Mouse (Mus musculus) heart, postnatal 25 days (tissue): ENCODE measurements at regions not wholly inside any gene's neighbourhood (a gene's known extent, or its start where the extent isn't known, plus 50 kb on each side); places are given as distances from the start of the nearest gene placed in this dataset.

Experiments
- DNase-seq: peaks from one replicate; pipeline ENCODE4 v3.0.0; 2022; ENCODE audit warnings: low spot score
- intact Hi-C: fragments of 180-260 bp; cut with DNase I; formaldehyde crosslinking; loops from one replicate; pipeline ENCODE4 v1.15.1; 2025

GRCm38 (mm10) chr8:113554700-113555455 is 80.5 kb upstream of the Mon1b start:
- DNase-seq, result no peak
- intact Hi-C loops, result no loop called here

GRCm38 (mm10) chr8:113556994-113557393 is 78.4 kb upstream of the Mon1b start:
- intact Hi-C loops, result no loop called here
- DNase-seq, result no peak

GRCm38 (mm10) chr8:113581098-113581497 is 54.3 kb upstream of the Mon1b start:
- intact Hi-C loops, result no loop called here
- DNase-seq, result no peak

- intact Hi-C loops, result no loop called here
- DNase-seq, result no peak
Observed at GRCm38 (mm10) chr8:113581704-113582103, 53.7 kb upstream of the Mon1b start.

GRCm38 (mm10) chr8:113582180-113582975 is 53.0 kb upstream of the Mon1b start:
- intact Hi-C loops, result no loop called here
- no peak for DNase-seq

- DNase-seq, result no peak
- intact Hi-C loops, result no loop called here
Observed at GRCm38 (mm10) chr8:113583801-113584200, 51.6 kb upstream of the Mon1b start.
